In the genomic region with DNA sequence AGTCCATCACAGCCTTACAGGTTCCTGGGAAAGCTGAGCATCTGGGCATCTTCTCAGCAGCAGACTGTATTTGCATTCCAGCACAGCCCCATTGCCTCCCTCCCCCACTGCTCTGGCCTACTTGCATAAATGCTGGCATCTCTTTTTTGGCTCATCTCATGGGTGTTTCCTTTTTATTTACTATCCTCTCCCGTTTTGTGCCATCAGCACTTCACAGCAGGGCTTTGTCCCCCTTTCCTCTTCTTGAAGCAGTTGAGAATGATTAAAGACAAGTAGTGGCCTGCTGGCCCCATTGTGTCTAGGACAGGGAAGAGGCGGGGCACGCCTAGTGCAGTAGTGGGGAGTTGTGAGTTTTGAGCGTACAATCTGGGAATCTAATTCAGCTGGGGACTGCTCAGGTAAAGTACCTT, we compare ENCODE assay signal across 10 mouse cellular contexts.
DNase-seq lines count a peak whose midpoint lies in the region; ATAC-seq and TF ChIP-seq lines count a peak whose summit lies in the region.
"Had no signal": no experiment of that assay in that cellular context is flagged by ENCODE, and none has a peak within 500 bp of the region (broad histone marks: within the 10 kb centered on the region; RNA-seq: fewer than 3 reads in every experiment).

No protein-coding gene starts in this region.

- H3K27me3 ChIP-seq in hindbrain, embryonic 13.5 days: no peaks in the 10 kb centered on the region
- H3K27me3 ChIP-seq in midbrain, embryonic 16.5 days (ENCODE audit: control insufficient read depth, insufficient read depth, low read depth, low read length): no peaks in the 10 kb centered on the region
- H3K27me3 ChIP-seq in heart, embryonic 12.5 days (replicated peaks): no peaks in the 10 kb centered on the region
- H3K27me3 ChIP-seq in heart, embryonic 10.5 days (ENCODE audit: insufficient read depth, poor library complexity, severe bottlenecking): no peaks in the 10 kb centered on the region

- WGBS in hindbrain, embryonic 13.5 days: 11% methylated on average over 4 of the region's 4 CpGs
- WGBS in midbrain, embryonic 16.5 days: 20% methylated on average over 4 of the region's 4 CpGs
- 47% methylated on average over 4 of the region's 4 CpGs for WGBS in heart, embryonic 12.5 days
- 41% methylated on average over 4 of the region's 4 CpGs for WGBS in heart, embryonic 10.5 days

- ATAC-seq in hindbrain, embryonic 13.5 days (ENCODE audit: low FRiP score): peak; percentile 57
- ATAC-seq in midbrain, embryonic 16.5 days: peak; percentile 25; the same call in 1 of the 2 replicates
- ATAC-seq in heart, embryonic 12.5 days (ENCODE audit: insufficient number of reproducible peaks, low FRiP score): no peak
- ATAC-seq: intestine, postnatal 0 days; liver, postnatal 0 days had no signal

- TF ChIP-seq POLR2A in brain, embryonic 14.5 days (IDR thresholded peaks at IDR 0.05; ENCODE audit: borderline replicate concordance, extremely low read depth, insufficient read depth, insufficient read length, poor library complexity, severe bottlenecking): no peak

- H3K4me3 ChIP-seq in hindbrain, embryonic 13.5 days: no peak overlapping the region
- H3K4me3 ChIP-seq in midbrain, embryonic 16.5 days (ENCODE audit: low read depth, low read length): no peak overlapping the region
- H3K4me3 ChIP-seq in heart, embryonic 12.5 days: no peak overlapping the region
- no peak overlapping the region for H3K4me3 ChIP-seq in heart, embryonic 10.5 days

- no peak for TF ChIP-seq CTCF in brain, embryonic 14.5 days (IDR thresholded peaks at IDR 0.05; ENCODE audit: borderline replicate concordance, extremely low read depth, insufficient read depth, insufficient read length)

- no peaks in the 10 kb centered on the region for H3K9me3 ChIP-seq in hindbrain, embryonic 13.5 days
- H3K9me3 ChIP-seq in midbrain, embryonic 16.5 days (replicated peaks; ENCODE audit: control insufficient read depth, low read length, poor library complexity, severe bottlenecking): no peaks in the 10 kb centered on the region
- no peaks in the 10 kb centered on the region for H3K9me3 ChIP-seq in heart, embryonic 12.5 days (replicated peaks)
- H3K9me3 ChIP-seq in heart, embryonic 10.5 days: no peaks in the 10 kb centered on the region

- H3K4me1 ChIP-seq in hindbrain, embryonic 13.5 days (replicated peaks): peaks cover 44% of the 10 kb centered on the region
- H3K4me1 ChIP-seq in midbrain, embryonic 16.5 days (ENCODE audit: control insufficient read depth, insufficient read depth, low read length): peaks cover 23% of the 10 kb centered on the region
- peaks cover 25% of the 10 kb centered on the region for H3K4me1 ChIP-seq in heart, embryonic 12.5 days (replicated peaks)
- peaks cover 21% of the 10 kb centered on the region for H3K4me1 ChIP-seq in heart, embryonic 10.5 days

- H3K4me2 ChIP-seq in hindbrain, embryonic 13.5 days: no peak overlapping the region
- H3K4me2 ChIP-seq in midbrain, embryonic 16.5 days (ENCODE audit: low read length): no peak overlapping the region
- H3K4me2 ChIP-seq in heart, embryonic 12.5 days: no peak overlapping the region

- no peak overlapping the region for H3K9ac ChIP-seq in hindbrain, embryonic 13.5 days
- H3K9ac ChIP-seq in midbrain, embryonic 16.5 days (ENCODE audit: low read depth, low read length): no peak overlapping the region
- H3K9ac ChIP-seq in heart, embryonic 12.5 days: no peak overlapping the region
- H3K9ac ChIP-seq: liver, postnatal 0 days had no signal

- H3K27ac ChIP-seq in hindbrain, embryonic 13.5 days: peak overlapping the region; percentile 55
- no peak overlapping the region for H3K27ac ChIP-seq in midbrain, embryonic 16.5 days (ENCODE audit: low read length)
- H3K27ac ChIP-seq in heart, embryonic 12.5 days (ENCODE audit: poor library complexity, severe bottlenecking): no peak overlapping the region
- H3K27ac ChIP-seq in heart, embryonic 10.5 days: no peak overlapping the region; the same call in 1 of the 2 replicates

- DNase-seq in cerebellum, adult 9-10 months: peak; percentile 34
- no peak for DNase-seq in cerebellum, postnatal 4 days (ENCODE audit: low spot score in 2 of 2)
- peak; percentile 66 for DNase-seq in brain, embryonic 14.5 days (ENCODE audit: low read depth)
- no peak for DNase-seq in adrenal gland, postnatal 10 days
- no peak for DNase-seq in heart, embryonic 10.5 days (ENCODE audit: low spot score)
- DNase-seq: liver, postnatal 0 days had no signal

- no peaks in the 10 kb centered on the region for H3K36me3 ChIP-seq in hindbrain, embryonic 13.5 days
- no peaks in the 10 kb centered on the region for H3K36me3 ChIP-seq in midbrain, embryonic 16.5 days (ENCODE audit: control insufficient read depth, insufficient read depth, low read length)
- H3K36me3 ChIP-seq in heart, embryonic 12.5 days: no peaks in the 10 kb centered on the region
- H3K36me3 ChIP-seq in heart, embryonic 10.5 days: no peaks in the 10 kb centered on the region

Comparison
In these comparisons a context has a peak if more than half of its experiments do, and no peak if none do; other contexts are left out.
1. DNase-seq: peak in cerebellum, adult 9-10 months (single experiment) and brain, embryonic 14.5 days (single experiment); none in cerebellum, postnatal 4 days (0 of 2), adrenal gland, postnatal 10 days (single experiment) and heart, embryonic 10.5 days (single experiment).